Mouse (Mus musculus) neural tube, embryonic 10.5 days (tissue): ENCODE data around the gene Gm19684.
"Not testable (repeated sequence)": the region's sequence is repeated elsewhere in the genome, so short reads cannot be mapped to it uniquely, and the experiment has no call there.

Source experiments
- DNase-seq: peaks from one replicate; pipeline ENCODE4 v3.0.0-alpha.2; 2017; ENCODE audit warnings: low spot score; ENCODE audit errors: extremely low spot score

The Gm19684 gene

DNA sequence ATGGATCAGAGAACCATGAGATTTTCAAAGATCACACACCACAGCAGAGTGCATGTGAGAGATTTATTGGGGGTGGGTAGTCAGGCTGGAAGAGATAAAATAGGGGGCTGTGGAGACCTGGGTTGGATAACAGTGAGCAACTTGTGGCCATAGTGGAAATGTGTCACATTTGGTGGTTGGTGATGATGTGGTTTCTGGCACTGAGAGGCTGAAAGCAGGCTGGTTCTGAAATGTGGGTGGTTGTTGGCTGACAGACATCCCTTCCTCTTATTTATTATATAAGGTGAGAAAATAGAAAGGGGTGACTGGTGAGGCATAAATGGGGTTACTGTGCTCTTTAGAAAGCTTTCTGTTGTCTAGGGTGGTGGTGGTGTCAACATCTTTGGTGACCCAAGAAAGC lies 48.3 kb downstream of the Gm19684 start:
- DNase-seq, result no peak

DNA sequence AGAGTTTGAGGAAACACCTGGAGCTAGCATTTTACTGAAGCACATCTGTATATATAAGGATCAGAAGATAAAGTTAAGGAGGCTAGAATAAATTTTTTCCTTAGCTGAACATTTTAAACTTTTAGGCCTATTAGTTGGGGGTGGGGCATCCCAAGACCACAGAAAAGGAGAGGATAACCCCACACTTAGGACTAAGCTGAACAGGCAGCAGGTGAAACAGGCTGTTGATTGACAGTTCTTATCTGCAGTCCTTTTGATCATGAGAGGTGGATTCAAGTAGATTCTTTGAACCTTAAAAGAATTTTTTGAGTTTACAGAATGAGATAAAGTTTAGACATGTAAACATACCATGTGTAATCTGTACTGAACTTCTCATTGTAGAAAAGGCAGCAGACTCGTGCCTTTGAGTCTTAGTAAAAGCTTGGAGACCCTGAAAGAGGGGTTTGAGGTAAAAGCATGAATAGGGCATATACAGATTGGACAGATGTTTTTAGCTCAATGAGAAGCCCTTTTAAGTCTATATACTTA lies 48.9 kb downstream of the Gm19684 start:
- DNase-seq, result no peak

DNA sequence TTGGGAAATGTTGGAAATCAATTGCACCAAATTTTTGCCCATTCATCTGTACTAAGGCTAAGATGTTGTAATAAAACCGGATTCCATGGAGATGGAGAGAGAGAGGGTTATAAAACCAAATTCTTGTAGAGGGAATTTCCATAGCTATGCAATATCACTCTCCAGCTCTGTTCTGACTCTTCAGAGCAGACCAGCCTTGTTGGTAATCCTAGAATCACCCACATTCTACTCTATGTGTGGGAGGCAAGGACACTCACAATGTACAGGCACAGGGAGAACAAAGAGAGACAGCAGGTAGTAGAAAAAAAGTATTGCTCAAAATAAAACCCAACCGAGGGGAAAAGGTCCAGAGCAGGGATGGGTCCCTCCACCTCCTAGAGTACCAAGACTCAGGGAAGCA lies 54.7 kb downstream of the Gm19684 start:
- not testable (repeated sequence) for DNase-seq

DNA sequence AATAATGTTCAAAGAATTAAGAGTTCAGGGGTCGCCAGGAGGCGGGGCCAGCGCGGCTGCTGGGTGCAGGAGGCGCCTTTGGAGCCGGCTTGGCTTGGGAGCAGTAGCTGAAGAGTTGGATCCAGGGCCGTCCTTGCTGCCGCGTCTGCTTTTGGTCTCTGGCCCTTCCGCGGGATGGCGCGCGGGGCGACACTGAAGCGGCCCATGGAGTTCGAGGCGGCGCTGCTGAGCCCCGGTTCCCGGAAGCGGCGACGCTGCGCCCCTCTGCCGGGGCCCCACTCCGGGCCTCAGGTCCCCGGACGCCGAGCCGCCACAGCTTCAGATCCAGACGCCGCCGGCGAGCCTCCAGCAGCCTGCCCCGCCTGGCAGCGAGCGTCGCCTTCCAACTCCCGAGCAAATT lies 57.5 kb downstream of the Gm19684 start:
- DNase-seq, result peak; percentile 55
